Mouse (Mus musculus) yolk sac, embryonic 10.5 days (tissue): ENCODE data around the gene Phf2.

Experiments
- DNase-seq: peaks from one replicate; pipeline ENCODE4 v3.0.0-alpha.2; 2017; ENCODE audit warnings: low spot score

Gene Phf2

GRCm38 (mm10) chr13:48870771-48871731 lies at the start of gene Phf2:
Gene Phf2 (minus strand): TSS chr13:48871119.
- DNase-seq = peak; percentile 56

- peak; percentile 24 for DNase-seq
These were observed 49.0 kb upstream of the Phf2 start for GRCm38 (mm10) chr13:48919756-48920415.

GRCm38 (mm10) chr13:48917113-48917599 lies 46.2 kb upstream of the Phf2 start:
- no peak for DNase-seq

- no peak for DNase-seq
These were observed 42.8 kb upstream of the Phf2 start for GRCm38 (mm10) chr13:48913680-48914079.

GRCm38 (mm10) chr13:48913141-48913540 lies 42.2 kb upstream of the Phf2 start:
- DNase-seq = no peak

- DNase-seq = no peak
These were observed 40.5 kb upstream of the Phf2 start for GRCm38 (mm10) chr13:48911426-48911825.

GRCm38 (mm10) chr13:48905458-48905857 lies 34.5 kb upstream of the Phf2 start:
- DNase-seq = no peak

GRCm38 (mm10) chr13:48895376-48895775 lies 24.5 kb upstream of the Phf2 start:
- no peak for DNase-seq

GRCm38 (mm10) chr13:48890260-48890960 lies 19.5 kb upstream of the Phf2 start:
- peak; percentile 39 for DNase-seq

GRCm38 (mm10) chr13:48878534-48878933 lies 7.6 kb upstream of the Phf2 start:
- DNase-seq = peak; percentile 96

- no peak for DNase-seq
These were observed 6.9 kb upstream of the Phf2 start for GRCm38 (mm10) chr13:48877805-48878204.

- DNase-seq = no peak
These were observed 1.8 kb upstream of the Phf2 start for GRCm38 (mm10) chr13:48872726-48873125.

GRCm38 (mm10) chr13:48871887-48872606 lies 1.1 kb upstream of the Phf2 start:
- DNase-seq = no peak

- DNase-seq = peak; percentile 66
These were observed 759 bp downstream of the Phf2 start for GRCm38 (mm10) chr13:48869950-48870770.

- DNase-seq = no peak
These were observed 1.3 kb downstream of the Phf2 start for GRCm38 (mm10) chr13:48869600-48869949.

- DNase-seq = no peak
These were observed 1.8 kb downstream of the Phf2 start for GRCm38 (mm10) chr13:48869088-48869487.

- DNase-seq = no peak
These were observed 6.1 kb downstream of the Phf2 start for GRCm38 (mm10) chr13:48864673-48865356.

GRCm38 (mm10) chr13:48863556-48863955 lies 7.4 kb downstream of the Phf2 start:
- no peak for DNase-seq

GRCm38 (mm10) chr13:48861913-48862312 lies 9.0 kb downstream of the Phf2 start:
- no peak for DNase-seq

GRCm38 (mm10) chr13:48858779-48859178 lies 12.1 kb downstream of the Phf2 start:
- DNase-seq = no peak
